Mouse (Mus musculus) thymus, postnatal 10 days (tissue): ENCODE measurements around the gene Rftn2.

Experiments
- DNase-seq, 2 experiments: peaks; one replicate each; pipeline ENCODE4 v3.0.0; 2021; ENCODE audit warnings: low spot score in 2 of 2

Gene Rftn2

GRCm38 (mm10) chr1:55211081-55211480, 15.5 kb downstream of the Rftn2 start:
- no peak for DNase-seq

GRCm38 (mm10) chr1:55210202-55210965, 16.2 kb downstream of the Rftn2 start:
- peak; percentile 44 to 51 for DNase-seq

- DNase-seq: peak; percentile 15 to 34
Measured at GRCm38 (mm10) chr1:55208500-55209140, 18.0 kb downstream of the Rftn2 start.

GRCm38 (mm10) chr1:55207561-55207960, 19.0 kb downstream of the Rftn2 start:
- no peak for DNase-seq

GRCm38 (mm10) chr1:55205808-55206327, 20.7 kb downstream of the Rftn2 start:
- DNase-seq: no peak

GRCm38 (mm10) chr1:55201850-55202752, 24.5 kb downstream of the Rftn2 start:
- DNase-seq: no peak

- DNase-seq: no peak
Measured at GRCm38 (mm10) chr1:55198719-55199118, 27.9 kb downstream of the Rftn2 start.

- peak in 1 of 2 experiments; percentile 37 for DNase-seq
Measured at GRCm38 (mm10) chr1:55196327-55197003, 30.1 kb downstream of the Rftn2 start.

- no peak for DNase-seq
Measured at GRCm38 (mm10) chr1:55195021-55195420, 31.6 kb downstream of the Rftn2 start.

- no peak for DNase-seq
Measured at GRCm38 (mm10) chr1:55194064-55194915, 32.3 kb downstream of the Rftn2 start.

- DNase-seq: no peak
Measured at GRCm38 (mm10) chr1:55193316-55193715, 33.3 kb downstream of the Rftn2 start.

GRCm38 (mm10) chr1:55192824-55193223, 33.8 kb downstream of the Rftn2 start:
- DNase-seq: peak in 1 of 2 experiments; percentile 34

GRCm38 (mm10) chr1:55192015-55192414, 34.6 kb downstream of the Rftn2 start:
- DNase-seq: no peak

GRCm38 (mm10) chr1:55186592-55187210, 39.9 kb downstream of the Rftn2 start:
- DNase-seq: no peak

- no peak for DNase-seq
Measured at GRCm38 (mm10) chr1:55185718-55186117, 40.9 kb downstream of the Rftn2 start.

- DNase-seq: no peak
Measured at GRCm38 (mm10) chr1:55182392-55182791, 44.2 kb downstream of the Rftn2 start.

GRCm38 (mm10) chr1:55179917-55180566, 46.5 kb downstream of the Rftn2 start:
- DNase-seq: no peak

- DNase-seq: no peak
Measured at GRCm38 (mm10) chr1:55174558-55175034, 52.0 kb downstream of the Rftn2 start.
